Mouse (Mus musculus): Measurements from ENCODE around the gene Rtbdn.

DNA sequence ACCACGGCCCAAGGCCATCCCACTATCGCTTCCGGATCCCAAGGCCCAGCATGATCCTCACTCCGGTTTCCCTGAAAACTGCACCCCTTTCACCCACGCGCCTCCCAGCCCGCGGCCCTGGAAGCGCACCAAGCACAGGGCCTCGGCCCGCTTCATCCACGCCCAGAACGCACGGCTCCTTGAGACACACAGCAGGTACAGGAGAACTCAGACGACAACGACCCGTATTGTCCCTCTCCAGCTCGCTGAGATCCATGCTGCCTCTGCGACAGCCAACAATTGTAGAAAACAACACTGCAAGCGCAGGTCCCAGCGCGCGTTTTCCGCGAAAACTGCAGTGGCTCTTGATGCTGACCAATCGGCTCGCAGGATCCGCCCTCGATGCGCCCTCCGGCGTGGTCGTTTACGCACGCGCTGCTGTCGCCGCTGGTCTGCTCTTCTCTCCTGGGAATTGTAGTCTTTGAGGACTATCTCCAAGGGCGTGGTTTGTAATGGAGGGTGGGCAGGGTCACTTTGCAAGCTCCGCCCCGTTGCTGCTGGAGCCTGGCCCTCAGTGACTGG is 19.0 kb downstream of the Rtbdn start:
- TF ChIP-seq CTCF (IDR thresholded peaks at IDR 0.05; ENCODE audit: extremely low read depth, insufficient read depth, insufficient read length, insufficient replicate concordance): no peak
- TF ChIP-seq POLR2A (IDR thresholded peaks at IDR 0.05; ENCODE audit: low read depth, low read length): no peak; the same call in 1 of the 2 replicates

Data from spleen, adult 2 months (tissue).